Mouse (Mus musculus): ENCODE results near the gene Cacnb4.

Gene Cacnb4

GRCm38 (mm10) chr2:52605321-52605720 is 71.3 kb downstream of the Cacnb4 start:
- peak; percentile 51 to 90 for DNase-seq (ENCODE audit: inconsistent age in 2 of 2, low spot score in 1 of 2)

- no peak for DNase-seq (ENCODE audit: inconsistent age in 2 of 2, low spot score in 1 of 2)
These were observed 72.0 kb downstream of the Cacnb4 start for GRCm38 (mm10) chr2:52604651-52605020.

- DNase-seq (ENCODE audit: inconsistent age in 2 of 2, low spot score in 1 of 2), result no peak
These were observed 72.5 kb downstream of the Cacnb4 start for GRCm38 (mm10) chr2:52603935-52604650.

DNA sequence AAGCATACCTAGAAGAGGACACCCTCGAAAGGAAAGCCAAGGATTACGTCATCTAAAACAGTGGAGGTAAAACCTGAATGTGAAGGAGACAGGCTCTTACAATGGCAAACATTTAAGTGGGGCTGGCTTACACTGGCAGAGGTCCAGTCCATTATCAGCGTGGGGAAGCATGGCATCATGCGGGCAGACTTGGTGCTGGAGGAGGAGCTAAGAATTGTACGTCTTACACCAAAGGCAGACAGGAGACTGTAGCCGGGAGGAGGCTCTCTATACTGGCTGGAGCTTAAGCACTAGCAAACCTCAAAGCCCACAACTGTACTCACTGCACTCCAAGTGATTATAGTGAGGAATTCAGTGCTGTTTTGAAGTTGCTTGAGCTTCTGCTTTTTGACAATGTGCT is 73.2 kb downstream of the Cacnb4 start:
- DNase-seq (ENCODE audit: inconsistent age in 2 of 2, low spot score in 1 of 2), result no peak

- no peak for DNase-seq (ENCODE audit: inconsistent age in 2 of 2, low spot score in 1 of 2)
These were observed 73.7 kb downstream of the Cacnb4 start for GRCm38 (mm10) chr2:52602921-52603320.

DNA sequence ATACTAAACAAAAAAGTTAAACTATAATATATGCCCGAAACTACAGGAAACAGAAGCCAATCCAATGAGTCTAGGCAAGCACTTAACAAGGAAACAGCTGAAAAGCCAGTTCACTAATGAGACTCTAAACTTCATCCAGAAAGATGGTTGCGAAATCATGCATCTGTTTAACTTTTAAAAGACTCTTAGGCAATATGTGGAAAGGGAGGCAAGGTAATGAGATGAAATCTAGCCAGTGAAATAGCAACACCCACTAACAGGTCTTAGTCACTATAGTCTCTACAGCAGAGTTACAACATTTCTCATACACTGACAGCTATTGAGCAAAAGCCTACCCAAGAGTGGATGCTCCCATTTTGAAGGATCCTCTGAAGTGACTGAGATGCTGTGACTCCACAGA is 74.4 kb downstream of the Cacnb4 start:
- peak in 1 of 2 experiments; percentile 40 for DNase-seq (ENCODE audit: inconsistent age in 2 of 2, low spot score in 1 of 2)

- DNase-seq (ENCODE audit: inconsistent age in 2 of 2, low spot score in 1 of 2), result no peak
These were observed 79.1 kb downstream of the Cacnb4 start for GRCm38 (mm10) chr2:52597511-52597910.

- peak in 1 of 2 experiments; percentile 37 for DNase-seq (ENCODE audit: inconsistent age in 2 of 2, low spot score in 1 of 2)
These were observed 82.8 kb downstream of the Cacnb4 start for GRCm38 (mm10) chr2:52593814-52594213.

- DNase-seq (ENCODE audit: inconsistent age in 2 of 2, low spot score in 1 of 2), result no peak
These were observed 83.4 kb downstream of the Cacnb4 start for GRCm38 (mm10) chr2:52593260-52593659.

DNA sequence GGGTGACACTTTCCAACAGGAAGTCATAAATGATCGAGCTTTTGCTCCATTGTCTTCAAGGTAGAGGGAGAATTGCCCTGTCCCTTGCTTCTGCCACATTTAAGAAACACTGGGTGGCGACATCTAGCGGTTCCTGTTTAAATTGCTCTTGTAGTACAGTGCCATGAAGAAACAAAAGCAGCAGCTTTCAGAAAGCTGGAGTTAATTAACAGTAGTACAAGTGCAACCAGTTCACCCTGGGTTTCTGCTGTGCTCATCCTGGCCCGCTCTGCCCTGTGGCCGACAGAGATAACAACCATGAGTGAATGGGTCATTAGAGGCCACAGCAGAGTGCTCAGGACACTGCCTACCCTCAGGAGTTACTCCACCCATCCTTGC is 85.7 kb downstream of the Cacnb4 start:
- DNase-seq (ENCODE audit: inconsistent age in 2 of 2, low spot score in 1 of 2), result peak; percentile 55 to 91

GRCm38 (mm10) chr2:52590340-52590969 is 86.2 kb downstream of the Cacnb4 start:
- no peak for DNase-seq (ENCODE audit: inconsistent age in 2 of 2, low spot score in 1 of 2)

DNA sequence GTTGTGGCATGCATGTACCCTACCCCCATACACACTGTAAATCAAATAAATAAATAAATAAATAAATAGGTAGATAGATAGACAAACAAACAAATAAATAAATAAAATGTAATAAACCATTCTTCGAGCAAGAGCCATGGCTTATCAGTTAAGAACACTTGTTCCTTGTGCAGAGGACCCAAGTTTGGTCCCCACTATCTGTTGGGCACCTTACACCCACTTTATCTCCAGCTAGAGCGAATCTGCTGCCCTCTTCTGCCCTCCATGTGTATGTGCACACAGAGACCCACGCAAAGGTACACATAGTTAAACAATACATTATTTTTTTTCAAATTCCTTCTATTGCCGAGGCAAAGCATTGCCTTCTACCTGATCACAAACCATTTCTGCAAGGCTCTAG is 87.1 kb downstream of the Cacnb4 start:
- no peak for DNase-seq (ENCODE audit: inconsistent age in 2 of 2, low spot score in 1 of 2)

DNA sequence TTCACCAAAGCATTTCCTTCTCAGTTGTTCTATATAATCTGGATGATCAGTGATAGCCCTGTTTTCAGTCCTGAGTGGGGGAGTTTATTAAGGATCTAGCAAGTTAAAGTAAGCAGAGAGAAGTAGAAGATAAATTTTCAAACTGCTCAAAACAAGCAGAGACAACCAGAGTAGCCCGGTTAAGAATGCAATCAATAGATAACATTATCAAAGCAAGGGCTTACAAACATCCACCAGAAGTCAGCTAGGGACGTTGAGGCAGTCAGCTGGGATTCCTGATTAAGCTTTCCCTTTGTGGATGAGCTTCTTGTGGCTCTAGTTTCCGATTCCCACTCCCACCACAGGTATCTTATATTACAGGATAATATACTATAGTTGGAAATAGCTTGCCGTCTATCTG is 91.2 kb downstream of the Cacnb4 start:
- DNase-seq (ENCODE audit: inconsistent age in 2 of 2, low spot score in 1 of 2), result no peak

DNA sequence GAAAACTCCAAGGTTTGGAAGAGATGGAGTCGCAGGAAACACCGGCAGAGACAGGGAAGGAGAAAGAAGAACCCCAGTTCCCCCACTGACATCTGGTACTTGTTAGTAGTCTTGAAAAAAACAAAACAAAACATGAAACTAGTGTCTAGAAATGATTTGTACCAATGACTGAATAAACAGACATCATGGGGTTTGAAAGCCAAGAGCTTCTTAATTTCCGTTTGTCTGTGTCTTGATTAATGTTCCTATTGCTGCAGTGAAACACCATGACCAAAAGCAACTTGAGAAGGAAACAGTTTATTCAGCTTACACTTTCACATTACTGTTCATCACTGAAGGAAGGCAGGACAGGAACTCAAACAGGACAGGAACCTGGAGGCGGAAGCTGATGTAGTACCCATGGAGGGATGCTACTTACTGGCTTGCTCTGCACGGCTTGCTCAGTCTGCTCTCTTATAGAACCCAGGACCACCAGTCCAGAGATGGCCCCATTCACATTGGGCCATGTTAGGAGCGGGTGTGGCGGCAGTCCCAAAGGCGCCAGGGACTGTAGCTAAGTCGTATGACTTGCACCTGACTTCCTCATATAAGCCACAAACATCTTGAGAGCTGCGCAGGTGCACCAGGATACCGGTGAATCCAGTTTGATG is 95.4 kb downstream of the Cacnb4 start:
- DNase-seq (ENCODE audit: inconsistent age in 2 of 2, low spot score in 1 of 2), result no peak

GRCm38 (mm10) chr2:52580697-52581096 is 95.9 kb downstream of the Cacnb4 start:
- DNase-seq (ENCODE audit: inconsistent age in 2 of 2, low spot score in 1 of 2), result peak; percentile 22 to 64

- DNase-seq (ENCODE audit: inconsistent age in 2 of 2, low spot score in 1 of 2), result peak; percentile 14 to 69
These were observed 97.8 kb downstream of the Cacnb4 start for GRCm38 (mm10) chr2:52578846-52579245.

GRCm38 (mm10) chr2:52577700-52578099 is 98.9 kb downstream of the Cacnb4 start:
- DNase-seq (ENCODE audit: inconsistent age in 2 of 2, low spot score in 1 of 2), result no peak

- DNase-seq (ENCODE audit: inconsistent age in 2 of 2, low spot score in 1 of 2), result no peak
These were observed 100.1 kb downstream of the Cacnb4 start for GRCm38 (mm10) chr2:52576546-52576945.

DNA sequence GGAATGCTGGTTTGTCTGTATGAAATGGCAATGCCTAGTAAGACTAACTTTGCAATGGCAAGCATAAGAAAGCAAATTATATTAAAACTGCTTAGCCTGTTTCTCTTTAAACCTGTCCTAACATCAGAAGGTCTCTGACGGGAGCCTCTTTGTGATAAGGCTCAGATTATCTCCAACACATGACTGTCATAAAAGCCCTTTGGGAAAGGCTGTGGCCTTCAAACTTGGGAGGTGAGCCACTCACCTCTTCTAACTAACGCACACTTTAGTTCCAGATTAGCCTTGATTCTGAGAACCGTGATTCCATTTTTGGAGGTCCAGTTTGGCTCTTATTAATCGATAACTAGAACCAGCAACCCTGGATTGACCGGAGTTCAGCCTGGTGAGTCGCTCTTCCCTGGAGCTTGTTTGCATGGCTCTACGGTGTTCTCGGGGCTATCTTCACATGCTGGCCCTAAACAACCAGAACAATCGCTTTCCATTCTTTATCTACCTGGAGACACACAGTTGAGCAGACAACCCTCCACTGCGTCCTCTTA is 100.9 kb downstream of the Cacnb4 start:
- no peak for DNase-seq (ENCODE audit: inconsistent age in 2 of 2, low spot score in 1 of 2)

GRCm38 (mm10) chr2:52574929-52575328 is 101.7 kb downstream of the Cacnb4 start:
- DNase-seq (ENCODE audit: inconsistent age in 2 of 2, low spot score in 1 of 2), result no peak

DNA sequence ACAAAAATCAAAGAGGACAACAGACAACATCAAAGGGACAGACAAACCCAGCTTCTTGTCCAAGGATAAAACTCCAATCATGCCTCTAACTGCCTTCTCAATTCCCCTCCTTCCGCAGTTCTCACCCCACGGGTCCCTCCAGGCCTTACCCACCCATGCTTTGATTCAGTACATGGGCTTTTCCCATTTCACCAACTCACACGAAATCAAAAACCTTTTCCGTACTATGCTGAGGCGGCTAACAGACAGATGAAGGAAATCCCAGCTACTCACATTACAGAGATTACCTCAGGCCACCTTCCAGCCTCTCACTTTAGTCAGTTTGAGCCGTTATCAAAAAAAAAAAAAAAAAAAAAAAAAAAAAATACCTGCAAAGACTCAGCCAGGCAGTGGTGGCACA is 104.4 kb downstream of the Cacnb4 start:
- no peak for DNase-seq (ENCODE audit: inconsistent age in 2 of 2, low spot score in 1 of 2)

GRCm38 (mm10) chr2:52571339-52571968 is 105.2 kb downstream of the Cacnb4 start:
- DNase-seq (ENCODE audit: inconsistent age in 2 of 2, low spot score in 1 of 2), result no peak
